ENCODE assay signal across 8 mouse cellular contexts in the genomic region with DNA sequence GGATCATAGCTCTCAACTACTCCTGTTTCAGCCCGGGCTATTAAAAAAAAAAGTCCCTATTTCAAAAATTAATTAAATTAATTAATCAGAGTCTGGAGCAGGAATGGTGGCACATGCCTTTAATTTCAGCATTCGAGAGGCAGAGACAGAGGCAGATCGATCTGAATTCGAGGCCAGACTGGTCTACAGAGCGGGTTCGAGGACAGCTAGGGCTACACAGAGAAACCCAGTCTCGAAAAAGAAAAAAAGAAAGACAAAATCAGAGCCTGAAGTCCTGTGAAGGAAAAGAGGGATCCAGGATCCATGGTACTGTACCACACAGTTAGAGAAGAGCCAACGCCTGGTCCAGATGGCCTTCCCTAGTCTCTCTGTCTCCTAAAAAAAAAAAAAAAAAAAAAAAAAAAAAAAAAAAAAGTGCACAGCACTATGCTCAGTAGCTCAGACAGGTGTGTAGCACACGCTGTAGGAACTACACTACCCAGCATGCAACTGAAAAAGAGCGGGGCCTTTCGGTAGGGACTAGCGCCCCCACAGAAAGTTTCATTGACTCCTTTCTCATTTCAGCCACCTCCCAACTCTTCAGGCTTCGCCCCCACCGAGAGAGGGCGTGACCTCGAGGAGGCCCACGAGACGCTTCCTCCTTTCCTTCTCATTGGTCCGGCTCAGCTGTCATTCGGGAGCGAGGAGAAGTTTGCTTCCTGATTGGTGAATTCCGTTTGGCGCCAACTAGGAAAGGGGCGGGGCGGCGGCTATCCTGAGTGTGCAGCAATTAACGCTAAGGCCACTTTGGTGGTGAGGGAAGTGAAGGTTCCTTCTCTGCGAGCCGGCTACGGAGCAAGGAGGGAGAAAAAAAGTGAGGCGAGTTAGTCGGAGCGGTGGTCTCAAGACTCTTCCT. TPM values are rescaled to one million over a fixed set of nuclear protein-coding genes. Genes with fewer than 3 reads are reported as not detected.
DNase-seq lines count a peak whose midpoint lies in the region; ATAC-seq lines count a peak whose summit lies in the region.

A gene (plus strand): TSS at position 783 of the 895 bp plus-strand sequence.

- H3K4me1 ChIP-seq in hindbrain, embryonic 12.5 days, result peaks cover 13% of the 10 kb centered on the region

- H3K36me3 ChIP-seq in hindbrain, embryonic 12.5 days, result peaks cover 19% of the 10 kb centered on the region

- H3K9ac ChIP-seq in hindbrain, embryonic 12.5 days, result peak within 1 kb of the TSS; percentile 94

- WGBS in hindbrain, embryonic 12.5 days, result 8% methylated on average over 33 of the region's 33 CpGs

- no peaks in the 10 kb centered on the region for H3K9me3 ChIP-seq in hindbrain, embryonic 12.5 days (replicated peaks)

- DNase-seq in NIH3T3 (ENCODE audit: low read depth), result peak; percentile 98
- DNase-seq in cerebellum, postnatal 10 days, result peak; percentile 99
- DNase-seq in frontal cortex, postnatal 10 days (ENCODE audit: low spot score in 2 of 2), result peak; percentile 96
- DNase-seq in layer of hippocampus, postnatal 14 days (ENCODE audit: low spot score in 2 of 2), result peak; percentile 95 to 98
- DNase-seq in lung, postnatal 14 days, result peak; percentile 98
- peak; percentile 82 for DNase-seq in retina, adult 2 months (ENCODE audit: low read depth, low spot score)
- peak; percentile 96 to 98 for DNase-seq in thymus, postnatal 36 days

- ATAC-seq in hindbrain, embryonic 12.5 days (ENCODE audit: low FRiP score), result peak; percentile 92

- no peaks in the 10 kb centered on the region for H3K27me3 ChIP-seq in hindbrain, embryonic 12.5 days

- H3K4me2 ChIP-seq in hindbrain, embryonic 12.5 days (replicated peaks), result peak within 1 kb of the TSS; percentile 84

- peak within 1 kb of the TSS; percentile 81 for H3K27ac ChIP-seq in hindbrain, embryonic 12.5 days

- peak within 1 kb of the TSS; percentile 98 for H3K4me3 ChIP-seq in hindbrain, embryonic 12.5 days

RNA-seq across cellular contexts. Expression of the gene that starts here (rescaled TPM):
- 34.0 and 35.5 TPM in 2 replicates for polyA plus RNA-seq in hindbrain, embryonic 12.5 days (2016; fragmentation: Nextera tagmentation; extraction: Ambion mirVana)
- total RNA-seq in layer of hippocampus, postnatal 14 days (2021), result 1 to 10 TPM; 5.1 to 6.5 TPM

Comparison
In these comparisons a context has a peak if more than half of its experiments do, and no peak if none do; other contexts are left out.
1. Peak in every context shown above with its lines: DNase-seq, ATAC-seq, H3K4me3 ChIP-seq and H3K27ac ChIP-seq.